Mouse (Mus musculus) forebrain, embryonic 14.5 days (tissue): ENCODE measurements around the gene Adipor2. TPM values are rescaled to one million over a fixed set of nuclear protein-coding genes. Genes with fewer than 3 reads are reported as not detected.
A peak's percentile ranks its signal among the peaks of the same experiment; 100 is the strongest.

Experiments
- ATAC-seq: fragments of 200-750 bp; cut with Nextera tagmentation; 2 replicates; pipeline ENCODE4 v1.8.0; 2017; ENCODE audit warnings: mild to moderate bottlenecking, moderate library complexity
- DNase-seq: peaks from one replicate; pipeline ENCODE4 v3.0.0-alpha.2; 2015; ENCODE audit warnings: low spot score
- H3K27ac ChIP-seq: fragments of 300-500 bp; sonication (generic); 2 replicates; pipeline ENCODE4 v1.5.1; 2014; ENCODE audit warnings: low read depth, mild to moderate bottlenecking, control low read depth, low read length, moderate library complexity
- H3K27me3 ChIP-seq: fragments of 300-500 bp; sonication (generic); replicated peaks from 2 replicates; pipeline ENCODE4 v1.6.1; 2014; ENCODE audit warnings: low read length, control low read depth, mixed read lengths; ENCODE audit not compliant: control insufficient read depth, insufficient read depth
- H3K36me3 ChIP-seq: fragments of 300-500 bp; sonication (generic); 2 replicates; pipeline ENCODE4 v1.6.1; 2014; ENCODE audit warnings: low read length, control low read depth; ENCODE audit not compliant: control insufficient read depth, insufficient read depth
- H3K4me1 ChIP-seq: fragments of 300-500 bp; sonication (generic); 2 replicates; pipeline ENCODE4 v1.6.1; 2014; ENCODE audit warnings: antibody characterized with exemption, low read length, control low read depth; ENCODE audit not compliant: control insufficient read depth, insufficient read depth
- H3K4me2 ChIP-seq: fragments of 300-500 bp; sonication (generic); 2 replicates; pipeline ENCODE4 v1.6.1; 2014; ENCODE audit warnings: mild to moderate bottlenecking, control low read depth, low read length
- H3K4me3 ChIP-seq: fragments of 300-500 bp; sonication (generic); 2 replicates; pipeline ENCODE4 v1.5.1; 2014; ENCODE audit warnings: low read depth, low read length, control low read depth
- H3K9ac ChIP-seq: fragments of 300-500 bp; sonication (generic); 2 replicates; pipeline ENCODE4 v1.6.1; 2014; ENCODE audit warnings: mild to moderate bottlenecking, low read length, control low read depth, moderate library complexity
- H3K9me3 ChIP-seq: fragments of 300-500 bp; sonication (generic); replicated peaks from 2 replicates; pipeline ENCODE4 v1.6.1; 2016; ENCODE audit warnings: low read length, control low read depth, mixed read lengths; ENCODE audit not compliant: control insufficient read depth
- WGBS: fragments of 180-500 bp; shearing (Covaris S2); extraction: QIAGEN DNeasy Blood & Tissue Kit; methylation state at CpG from one replicate; pipeline ENCODE4 v1.1.7; 2014; 5-methylcytosine and 5-hydroxymethylcytosine counted together
- polyA plus RNA-seq: library from polyadenylated mRNA; unstranded; fragments of >200 nt; fragmentation: Nextera tagmentation; extraction: Ambion mirVana; gene quantifications from 2 replicates; pipeline ENCODE4 v1.2.1, GENCODE M21; 2014

Gene Adipor2
- polyA plus RNA-seq, result 33.3 and 39.6 TPM in 2 replicates

DNA sequence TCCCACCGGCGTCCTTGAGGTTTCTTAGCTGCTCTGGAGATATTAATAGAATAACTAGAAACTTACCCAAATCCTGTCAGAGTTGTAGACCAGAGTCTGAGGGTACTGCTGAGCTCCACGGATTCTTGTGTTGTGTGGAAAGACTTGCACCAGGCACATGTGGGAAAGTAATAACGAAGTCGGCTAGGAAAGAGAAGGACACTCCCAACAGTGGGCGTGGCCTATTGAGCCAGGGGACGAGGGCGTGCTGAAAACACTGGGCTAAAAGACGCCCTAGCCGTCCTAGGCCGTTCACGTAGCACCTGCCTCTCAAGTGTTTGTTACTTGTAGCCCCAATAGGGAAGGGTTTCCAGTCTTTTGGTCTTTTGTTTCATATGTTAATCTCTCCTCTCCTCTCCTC lies at the start of gene Adipor2:
Adipor2 (minus strand) TSS at position 351 of the 400 bp plus-strand sequence.
- Histone ChIP-seq H3K27me3 (no peaks in the 10 kb centered on the region), H3K4me2 (peak within 1 kb of the TSS; percentile 29; the same call in 1 of the 2 replicates), H3K4me3 (no peak within 1 kb of the TSS), H3K36me3 (no peaks in the 10 kb centered on the region), H3K9ac (no peak within 1 kb of the TSS), H3K9me3 (no peaks in the 10 kb centered on the region), H3K27ac (no peak within 1 kb of the TSS), H3K4me1 (no peaks in the 10 kb centered on the region; the same call in 1 of the 2 replicates)
- peak; percentile 68 for DNase-seq
- ATAC-seq, result peak; percentile 62
- WGBS, result 7% methylated on average over 12 of the region's 12 CpGs

- Histone ChIP-seq H3K9ac (no peak overlapping the region), H3K27ac (no peak overlapping the region), H3K4me3 (no peak overlapping the region), H3K27me3 (no peaks in the 10 kb centered on the region), H3K9me3 (no peaks in the 10 kb centered on the region), H3K4me1 (no peaks in the 10 kb centered on the region), H3K36me3 (no peaks in the 10 kb centered on the region), H3K4me2 (no peak overlapping the region)
- DNase-seq (no peak), ATAC-seq (no peak)
- WGBS, result 84% methylated on average over 1 of the region's 1 CpGs
Measured at GRCm38 (mm10) chr6:119466161-119466560, 48.7 kb upstream of the Adipor2 start.

DNA sequence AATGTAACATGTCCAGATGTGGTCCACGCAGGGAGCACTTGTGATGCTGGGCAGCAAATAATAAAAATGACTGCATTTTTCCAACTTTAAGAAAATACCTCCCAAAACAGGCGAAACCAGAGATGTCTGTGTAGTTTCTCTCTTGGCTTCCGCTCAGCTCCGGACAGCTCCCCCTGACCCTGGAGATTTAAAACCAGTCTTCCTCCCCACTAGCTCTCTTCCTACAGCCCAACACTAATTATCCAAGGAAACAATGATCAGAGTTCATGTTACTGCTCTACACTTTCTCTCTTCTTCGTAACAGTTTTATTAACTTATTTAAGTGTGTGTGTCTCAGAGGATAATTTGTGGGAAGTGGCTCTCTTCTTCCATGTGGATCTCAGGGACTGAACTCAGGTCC lies 42.9 kb upstream of the Adipor2 start:
- H3K27me3 ChIP-seq, result no peaks in the 10 kb centered on the region
- no peaks in the 10 kb centered on the region for H3K9me3 ChIP-seq
- H3K4me1 ChIP-seq, result no peaks in the 10 kb centered on the region
- H3K4me2 ChIP-seq, result no peak overlapping the region
- H3K9ac ChIP-seq, result no peak overlapping the region
- no peak overlapping the region for H3K4me3 ChIP-seq
- WGBS, result 89% methylated on average over 5 of the region's 5 CpGs
- H3K27ac ChIP-seq, result no peak overlapping the region
- H3K36me3 ChIP-seq, result no peaks in the 10 kb centered on the region
- no peak for ATAC-seq
- DNase-seq, result no peak

GRCm38 (mm10) chr6:119459041-119459440 lies 41.5 kb upstream of the Adipor2 start:
- Histone ChIP-seq H3K4me1 (no peaks in the 10 kb centered on the region), H3K4me2 (no peak overlapping the region), H3K4me3 (no peak overlapping the region), H3K36me3 (no peaks in the 10 kb centered on the region), H3K9ac (no peak overlapping the region), H3K9me3 (no peaks in the 10 kb centered on the region), H3K27me3 (no peaks in the 10 kb centered on the region), H3K27ac (no peak overlapping the region)
- DNase-seq (no peak), ATAC-seq (no peak)
- 89% methylated on average over 4 of the region's 4 CpGs for WGBS

DNA sequence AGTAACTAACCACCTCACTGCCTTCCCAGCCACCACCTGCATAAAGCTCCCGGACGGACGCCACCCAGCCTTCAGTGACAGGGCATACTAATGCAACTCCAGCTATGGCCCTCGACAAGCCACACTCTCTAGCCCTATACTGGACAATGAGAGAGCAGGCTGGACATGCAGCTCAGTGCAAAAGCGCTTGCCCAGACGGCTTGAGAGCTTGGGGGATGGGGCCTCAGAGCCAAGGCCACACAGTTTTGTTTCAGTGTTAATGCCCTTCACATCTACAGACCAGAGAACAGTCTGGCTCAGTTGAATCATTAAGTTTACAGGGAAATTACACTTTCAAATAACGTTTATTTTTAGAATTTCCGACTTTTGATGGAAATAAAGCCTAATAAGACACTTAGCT lies 40.7 kb upstream of the Adipor2 start:
- Histone ChIP-seq H3K27ac (no peak overlapping the region), H3K4me3 (no peak overlapping the region), H3K27me3 (no peaks in the 10 kb centered on the region), H3K4me2 (no peak overlapping the region), H3K36me3 (no peaks in the 10 kb centered on the region), H3K9ac (no peak overlapping the region), H3K9me3 (no peaks in the 10 kb centered on the region), H3K4me1 (no peaks in the 10 kb centered on the region)
- WGBS, result 73% methylated on average over 8 of the region's 8 CpGs
- no peak for DNase-seq
- ATAC-seq, result no peak

- Histone ChIP-seq H3K4me2 (peak overlapping the region; percentile 65), H3K4me1 (peaks cover 27% of the 10 kb centered on the region), H3K4me3 (peak overlapping the region; percentile 31), H3K9me3 (no peaks in the 10 kb centered on the region), H3K27ac (peak overlapping the region; percentile 92), H3K36me3 (no peaks in the 10 kb centered on the region), H3K27me3 (no peaks in the 10 kb centered on the region), H3K9ac (peak overlapping the region; percentile 54)
- DNase-seq (peak; percentile 93), ATAC-seq (peak; percentile 85)
- under 1% methylated on average over 15 of the region's 15 CpGs for WGBS
Measured at GRCm38 (mm10) chr6:119451981-119452499, 34.5 kb upstream of the Adipor2 start.

- 0 out of 2 replicates have a peak, but pooled peaks have one; percentile 40 for ATAC-seq
- Histone ChIP-seq H3K9ac (peak overlapping the region; percentile 54), H3K4me2 (peak overlapping the region; percentile 65), H3K4me3 (peak overlapping the region; percentile 31; the same call in 1 of the 2 replicates), H3K27ac (peak overlapping the region; percentile 92), H3K27me3 (no peaks in the 10 kb centered on the region), H3K4me1 (peaks cover 27% of the 10 kb centered on the region), H3K9me3 (no peaks in the 10 kb centered on the region), H3K36me3 (no peaks in the 10 kb centered on the region)
- 44% methylated on average over 14 of the region's 14 CpGs for WGBS
- DNase-seq, result peak; percentile 61
Measured at GRCm38 (mm10) chr6:119450965-119451943, 33.8 kb upstream of the Adipor2 start.

DNA sequence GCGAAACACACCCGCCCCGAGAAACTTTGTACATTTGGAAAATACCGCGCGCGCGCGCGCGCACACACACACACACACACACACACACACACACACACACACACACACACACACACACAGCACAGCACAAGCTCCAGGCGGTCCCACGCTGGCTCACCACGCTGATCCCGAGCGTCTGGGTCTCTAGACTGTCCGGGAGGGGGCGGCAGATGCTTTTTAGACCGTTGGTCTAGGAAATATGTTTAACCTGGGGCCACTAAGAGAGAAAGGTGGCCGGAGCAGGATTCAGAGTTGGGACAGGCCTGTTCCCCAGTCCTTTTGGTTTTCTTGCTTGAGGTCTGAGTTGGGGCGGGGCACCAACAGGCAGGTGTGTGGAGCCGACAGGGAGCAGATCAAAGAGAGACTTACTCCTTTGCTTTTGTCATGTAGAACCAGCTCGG lies 31.6 kb upstream of the Adipor2 start:
- no peaks in the 10 kb centered on the region for H3K36me3 ChIP-seq
- H3K9me3 ChIP-seq, result no peaks in the 10 kb centered on the region
- WGBS, result 4% methylated on average over 23 of the region's 23 CpGs
- H3K9ac ChIP-seq, result peak overlapping the region; percentile 37
- H3K27ac ChIP-seq, result no peak overlapping the region
- H3K4me2 ChIP-seq, result peak overlapping the region; percentile 46
- no peaks in the 10 kb centered on the region for H3K27me3 ChIP-seq
- H3K4me1 ChIP-seq, result peaks cover 27% of the 10 kb centered on the region
- peak overlapping the region; percentile 14 for H3K4me3 ChIP-seq
- DNase-seq, result peak; percentile 69
- 0 out of 2 replicates have a peak, but pooled peaks have one; percentile 19 for ATAC-seq
